Mouse (Mus musculus): ENCODE data around the gene Kcnip1. TPM values are rescaled to one million over a fixed set of nuclear protein-coding genes. Genes with fewer than 3 reads are reported as not detected.

Kcnip1 gene
- total RNA-seq, 2 experiments from 2014 or later = 0.17 to 0.28 TPM

DNA sequence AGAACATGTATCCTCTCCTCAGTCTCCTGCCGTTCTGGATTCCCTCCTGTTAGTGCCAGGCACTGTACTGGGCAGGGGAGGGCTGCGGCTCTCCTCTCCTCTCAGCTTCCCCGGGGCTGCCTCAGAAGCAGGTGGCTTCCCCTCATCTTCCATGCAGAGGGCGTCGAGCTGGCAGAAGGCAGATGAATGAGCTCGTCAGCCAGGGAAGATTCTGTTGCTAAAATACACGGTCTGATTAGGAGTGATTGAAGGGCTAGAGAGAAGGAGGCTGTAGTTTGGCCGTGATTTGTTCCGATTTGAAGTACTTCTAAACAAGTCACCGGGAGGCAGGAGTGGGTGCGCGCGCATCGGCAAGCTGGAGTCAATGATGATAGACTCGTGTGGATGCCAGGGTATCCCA, 236.3 kb downstream of the Kcnip1 start:
- no peak for DNase-seq

DNA sequence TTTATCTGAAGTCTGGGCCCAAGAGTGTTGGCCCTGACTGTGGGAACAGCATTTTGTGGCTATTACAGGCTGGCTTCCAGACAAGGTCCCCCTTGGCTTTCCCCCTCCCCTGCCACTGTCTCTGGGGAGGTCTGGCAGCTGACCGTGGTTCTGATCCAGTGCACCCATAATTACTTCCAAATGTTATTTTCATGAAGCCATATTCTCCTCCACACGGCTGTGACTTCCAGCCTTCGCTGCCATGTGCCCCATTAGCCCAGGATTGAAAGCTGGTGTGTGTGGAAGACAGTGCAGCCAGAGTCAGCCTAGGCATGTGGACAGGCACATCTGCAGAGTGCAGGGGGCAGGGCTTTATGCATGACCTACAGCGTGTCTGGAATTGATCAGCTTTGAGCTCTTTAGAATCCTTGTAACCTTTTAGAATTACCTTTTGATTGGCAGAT, 240.5 kb downstream of the Kcnip1 start:
- peak; percentile 25 to 35 for DNase-seq

DNA sequence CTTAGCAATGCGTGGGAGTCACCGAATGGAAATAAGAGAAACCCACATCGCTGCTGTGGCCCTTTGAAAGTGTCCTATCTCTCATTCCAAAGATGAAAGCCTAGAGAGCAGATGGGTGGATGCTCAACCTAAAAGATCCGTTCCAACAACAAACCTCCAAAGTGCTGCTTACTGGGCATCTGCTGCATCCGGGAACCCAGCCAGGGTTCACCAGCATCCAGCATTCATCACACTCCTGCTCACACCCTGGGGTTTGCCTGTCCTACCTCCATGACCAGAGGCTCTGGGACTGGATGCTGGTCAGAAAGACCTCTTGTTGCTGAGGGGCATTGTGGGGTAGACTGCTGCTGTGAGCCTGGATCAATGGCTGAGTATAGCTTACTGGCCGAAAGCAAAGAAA, 241.4 kb downstream of the Kcnip1 start:
- DNase-seq = no peak

DNA sequence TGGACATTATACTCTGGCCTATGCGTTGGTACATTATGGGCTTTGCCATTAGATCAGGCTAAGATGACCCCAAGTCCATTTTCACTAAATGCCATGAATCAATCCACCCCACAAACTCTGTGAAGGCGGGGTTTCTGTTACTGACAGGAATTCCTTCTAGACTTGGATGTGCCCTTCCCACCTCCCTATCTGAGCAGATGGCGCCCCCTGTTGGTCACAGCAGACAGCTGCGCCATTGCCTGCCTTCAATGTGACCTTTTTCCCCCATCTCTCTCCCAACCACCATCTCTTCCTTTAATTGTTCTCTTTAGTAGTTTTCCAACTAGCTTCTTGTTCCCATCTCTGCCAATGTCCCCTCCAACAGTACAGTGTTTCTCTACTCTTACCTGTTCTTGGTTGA, 243.0 kb downstream of the Kcnip1 start:
- no peak for DNase-seq

DNA sequence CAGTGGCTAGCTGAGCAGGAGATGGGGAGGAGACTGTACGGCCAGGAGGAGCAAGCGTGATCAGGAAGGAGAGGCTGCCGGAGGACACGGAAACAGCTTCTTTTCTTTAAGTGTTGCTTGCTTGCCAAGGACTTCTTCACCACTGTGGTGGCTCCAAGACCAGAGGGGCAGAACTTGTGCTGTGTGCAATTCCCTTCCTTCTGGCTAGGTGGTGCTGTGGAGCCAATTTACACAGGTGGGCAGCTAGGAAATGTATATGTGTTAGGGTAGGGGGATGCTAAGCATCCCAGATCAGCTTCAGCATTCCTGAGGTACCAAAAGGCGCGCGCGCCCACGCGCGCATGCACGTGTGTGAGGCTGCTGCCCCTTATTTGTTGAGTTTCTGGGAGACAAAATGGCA, 243.5 kb downstream of the Kcnip1 start:
- DNase-seq = no peak

DNA sequence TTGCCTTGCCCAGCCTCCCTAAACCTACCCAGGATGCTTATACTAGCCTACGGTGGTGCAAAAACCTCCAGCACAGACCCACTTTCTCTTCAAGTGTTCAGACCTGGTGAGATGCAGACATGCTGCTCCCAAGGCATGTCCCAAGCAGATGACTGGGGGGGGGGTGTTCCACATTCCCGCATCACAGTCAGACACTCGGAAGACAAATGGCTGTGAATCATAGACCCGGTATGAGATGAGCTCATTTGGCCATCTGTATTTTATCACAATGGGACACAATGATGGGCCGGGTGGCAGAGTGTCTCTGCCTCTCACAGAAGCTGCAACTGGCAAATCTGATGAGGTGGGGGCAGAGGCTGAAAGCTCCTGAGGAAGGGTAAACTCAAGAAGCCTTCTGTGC, 244.2 kb downstream of the Kcnip1 start:
- DNase-seq = no peak

DNA sequence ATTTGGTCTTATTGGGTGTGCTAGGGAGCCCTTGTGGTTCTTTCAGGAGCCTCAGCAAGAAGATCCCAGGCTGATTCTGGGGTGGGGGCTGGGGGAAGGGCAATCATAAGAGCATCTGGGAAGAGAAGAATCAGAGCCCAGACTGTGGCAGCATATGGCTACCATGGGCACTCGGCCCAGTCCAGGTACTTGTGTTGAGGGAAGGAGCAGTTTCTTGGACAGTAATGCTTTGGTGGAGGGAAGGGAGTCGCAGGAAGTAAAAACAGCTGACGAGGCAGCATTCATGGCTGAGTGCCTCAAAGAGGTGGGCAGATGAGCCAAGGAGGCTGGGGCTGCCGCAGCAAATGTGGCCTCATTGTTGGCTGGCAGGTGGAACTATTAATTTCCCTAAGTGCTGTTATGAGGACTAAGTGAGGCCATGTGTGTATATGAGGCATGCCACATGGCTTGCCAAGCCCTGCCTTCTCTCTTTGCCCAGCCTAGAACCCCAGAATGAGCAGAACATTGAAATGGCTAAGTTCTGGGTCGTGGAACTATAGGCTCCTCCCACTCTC, 245.5 kb downstream of the Kcnip1 start:
- DNase-seq = no peak

DNA sequence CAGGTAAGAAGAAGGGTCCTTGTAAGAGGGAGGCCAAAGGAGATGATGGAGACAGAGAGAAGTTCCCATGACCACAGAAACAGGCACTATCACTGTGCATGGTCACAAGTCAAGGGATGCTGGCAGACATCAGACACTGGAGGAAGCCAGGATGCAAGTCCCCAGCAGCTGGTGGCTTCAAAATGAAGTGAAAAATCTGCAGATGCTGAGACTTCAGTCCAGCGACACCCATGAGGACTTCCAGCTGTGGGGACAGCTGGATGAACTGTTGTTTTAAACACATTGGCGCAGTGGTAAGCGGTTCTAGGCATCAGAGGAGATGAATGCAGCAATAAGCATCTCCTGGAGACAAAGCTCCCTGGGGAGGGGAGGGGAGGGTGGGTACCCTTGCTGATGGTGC, 246.6 kb downstream of the Kcnip1 start:
- DNase-seq = peak; percentile 49 to 72

DNA sequence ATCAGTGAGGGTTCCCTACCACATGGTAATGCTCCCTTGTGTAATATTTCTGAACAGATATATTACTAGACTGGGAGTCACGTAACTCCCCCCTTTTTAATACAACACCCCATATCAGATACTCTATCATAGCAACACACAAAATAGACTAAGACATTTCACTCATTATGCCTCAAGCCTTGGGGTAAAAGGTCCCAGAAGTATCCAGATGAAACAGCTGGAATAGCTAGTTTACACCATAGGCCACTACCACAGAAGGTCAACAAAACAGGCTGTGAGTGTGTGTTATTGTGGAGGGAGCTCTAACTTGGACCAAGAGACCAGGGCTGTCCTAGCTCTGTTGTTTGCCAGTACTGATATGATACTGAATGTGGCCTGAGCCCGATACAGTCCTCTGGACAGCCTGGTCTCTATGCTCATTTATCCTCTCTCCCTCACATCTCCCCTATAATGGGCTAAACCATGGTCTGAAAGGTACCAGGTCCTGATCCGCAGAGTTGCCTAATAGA, 247.1 kb downstream of the Kcnip1 start:
- DNase-seq = peak; percentile 14 to 35

DNA sequence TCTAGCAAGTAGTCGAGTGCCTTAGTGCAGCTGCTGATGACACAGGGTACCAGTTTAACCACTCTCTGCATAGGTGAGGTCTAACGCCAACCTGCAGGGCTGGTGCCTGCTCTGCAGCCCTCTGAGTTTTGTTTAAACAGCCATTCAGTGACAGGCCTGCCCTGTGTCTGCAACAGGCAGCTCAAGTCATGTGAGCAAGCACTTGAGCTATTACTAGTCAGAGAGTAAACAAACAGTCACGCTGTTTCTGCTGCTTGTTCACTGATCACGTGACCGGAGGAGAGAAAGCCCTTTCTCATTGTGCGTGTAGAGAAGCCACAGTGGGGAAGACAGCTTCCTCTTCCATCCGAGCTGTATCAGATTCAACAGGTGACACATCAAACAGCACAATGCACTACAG, 248.5 kb downstream of the Kcnip1 start:
- DNase-seq = no peak

DNA sequence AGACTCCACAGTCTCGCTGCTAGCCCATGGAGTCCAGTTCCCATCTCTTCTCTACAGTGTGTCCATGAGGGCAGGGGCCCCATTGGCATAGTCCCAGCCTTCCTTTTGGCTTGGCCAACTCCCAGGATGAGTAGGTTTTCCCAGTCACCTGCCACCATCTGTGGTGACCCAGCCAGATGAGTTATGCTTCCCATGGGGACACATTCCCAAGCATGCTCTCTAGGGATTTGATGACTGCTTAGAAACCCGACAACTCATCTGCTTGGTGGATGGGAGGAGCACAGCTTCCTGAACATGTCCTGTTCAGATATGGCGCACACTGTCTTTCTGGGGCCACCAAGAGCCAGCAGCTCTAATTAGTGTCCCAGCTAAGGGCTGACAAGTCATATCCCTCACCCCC, 252.8 kb downstream of the Kcnip1 start:
- DNase-seq = no peak

DNA sequence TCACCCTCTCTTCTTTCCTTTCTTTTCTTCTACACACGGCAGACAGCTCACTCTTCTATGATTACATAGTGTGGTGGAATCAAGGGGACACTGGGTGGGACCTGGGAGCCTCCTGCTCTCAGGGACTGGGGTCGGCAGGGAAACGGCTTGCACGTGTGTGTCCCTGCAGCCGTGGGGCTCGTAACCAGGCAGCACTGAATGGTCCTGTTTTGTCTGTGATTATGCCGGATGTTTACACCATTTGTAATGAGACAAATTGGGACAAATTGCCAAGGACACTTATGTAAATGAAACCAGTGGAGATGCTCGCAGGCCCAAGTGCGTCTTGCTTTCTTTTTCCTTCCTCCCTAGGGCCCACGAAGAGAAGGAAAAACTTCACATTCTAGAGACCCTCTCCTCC, 256.5 kb downstream of the Kcnip1 start:
- peak; percentile 15 to 19 for DNase-seq

DNA sequence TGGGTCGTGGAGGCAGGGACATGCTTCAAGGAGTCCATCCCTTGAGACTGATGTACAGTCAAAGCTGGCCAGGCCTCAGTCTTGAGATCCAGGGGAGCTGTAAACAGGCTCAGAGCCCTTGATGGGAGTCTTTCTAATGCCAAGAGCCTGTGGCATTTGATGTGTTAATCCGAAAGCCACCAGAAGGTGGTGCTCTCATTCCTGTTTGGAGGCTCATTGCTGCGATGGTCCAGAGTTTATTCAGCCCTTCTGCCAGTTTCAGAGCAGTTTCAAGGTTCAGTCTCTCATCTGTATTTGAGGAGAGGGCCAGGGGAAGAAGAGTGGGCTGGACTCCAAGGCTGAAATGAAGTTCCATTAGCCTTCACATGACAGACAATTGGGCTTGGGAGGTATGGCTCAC, 259.7 kb downstream of the Kcnip1 start:
- peak; percentile 33 to 83 for DNase-seq

DNA sequence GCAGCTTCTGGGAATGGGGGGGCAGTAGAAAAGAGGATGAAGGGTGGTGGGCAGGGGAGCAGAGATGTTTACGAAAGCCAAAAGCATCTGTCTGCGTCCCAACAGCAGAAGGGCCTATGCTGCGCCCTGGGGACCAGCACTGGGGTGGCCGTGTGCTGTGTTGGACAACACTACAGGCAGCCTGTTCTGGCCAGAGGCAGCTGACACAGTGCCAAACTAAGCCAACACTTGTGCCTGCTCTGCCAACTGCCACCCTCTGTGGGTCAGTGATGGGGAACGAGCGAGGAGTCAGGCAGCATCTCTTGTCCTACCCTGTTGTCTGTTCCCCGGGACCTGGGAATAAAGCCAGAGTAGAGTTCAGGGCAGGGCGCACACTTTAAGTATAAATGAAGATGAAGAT, 260.6 kb downstream of the Kcnip1 start:
- no peak for DNase-seq

DNA sequence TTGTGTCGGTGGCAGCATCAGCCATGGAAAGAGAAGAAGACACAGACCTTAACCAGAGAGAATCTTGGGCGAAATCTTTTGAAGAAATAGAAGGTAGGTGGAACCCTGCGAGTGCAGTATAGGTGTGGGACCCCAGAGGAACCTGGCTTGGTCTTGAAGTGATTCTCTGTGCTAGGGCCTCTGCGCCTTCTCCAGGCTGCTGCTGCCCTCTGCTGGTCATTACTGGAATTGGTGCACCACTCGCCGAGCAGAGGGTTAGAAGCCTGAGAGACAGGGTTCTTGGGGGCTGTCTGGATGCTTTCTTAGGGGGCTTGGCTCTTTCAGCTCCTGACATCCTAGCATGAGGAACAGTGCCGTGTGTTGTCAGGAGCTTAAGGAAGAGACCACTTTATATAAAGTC, 271.7 kb downstream of the Kcnip1 start:
- DNase-seq = peak; percentile 33 to 72

DNA sequence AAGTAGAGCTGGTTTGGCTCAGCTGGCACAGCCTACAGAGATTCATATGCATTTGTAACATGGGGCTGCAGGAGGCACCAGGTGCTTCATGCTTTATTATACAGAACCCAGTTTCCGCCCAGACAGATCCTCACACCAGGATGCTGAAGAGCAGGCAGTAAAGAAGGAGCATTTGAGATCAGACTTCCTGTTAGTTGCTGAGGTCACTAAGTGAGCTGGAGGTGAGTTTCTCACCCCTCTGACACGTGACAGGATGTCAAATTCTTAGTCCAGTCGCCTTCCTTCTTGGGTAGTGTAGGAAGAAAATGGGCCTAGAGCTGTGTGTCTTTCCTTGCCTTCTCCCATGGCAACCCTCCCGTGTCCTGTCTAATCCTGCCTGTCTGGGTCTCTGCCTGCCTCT, 286.2 kb downstream of the Kcnip1 start:
- DNase-seq = no peak

DNA sequence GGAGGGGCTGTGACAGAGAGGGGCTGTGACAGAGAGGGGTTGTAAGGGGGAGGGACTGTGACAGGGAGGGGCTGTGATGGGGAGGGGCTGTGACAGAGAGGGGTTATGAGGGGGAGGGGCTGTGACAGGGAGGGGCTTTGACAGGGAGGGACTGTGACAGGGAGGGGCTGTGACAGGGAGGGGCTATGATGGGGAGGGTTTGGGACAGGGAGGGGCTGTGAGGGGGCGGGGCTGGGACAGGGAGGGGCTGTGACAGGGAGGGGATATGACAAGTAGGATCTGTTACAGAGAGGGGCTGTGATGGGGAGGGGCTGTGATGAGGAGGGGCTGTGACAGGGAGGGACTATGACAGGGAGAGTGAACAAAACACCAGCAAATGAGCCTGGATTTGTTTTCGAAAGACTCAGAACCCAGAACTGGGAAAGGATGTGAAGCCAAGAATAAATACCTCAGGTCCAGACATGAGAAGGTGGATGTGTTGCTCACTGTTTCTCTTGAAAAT, 290.9 kb downstream of the Kcnip1 start:
- no peak for DNase-seq

DNA sequence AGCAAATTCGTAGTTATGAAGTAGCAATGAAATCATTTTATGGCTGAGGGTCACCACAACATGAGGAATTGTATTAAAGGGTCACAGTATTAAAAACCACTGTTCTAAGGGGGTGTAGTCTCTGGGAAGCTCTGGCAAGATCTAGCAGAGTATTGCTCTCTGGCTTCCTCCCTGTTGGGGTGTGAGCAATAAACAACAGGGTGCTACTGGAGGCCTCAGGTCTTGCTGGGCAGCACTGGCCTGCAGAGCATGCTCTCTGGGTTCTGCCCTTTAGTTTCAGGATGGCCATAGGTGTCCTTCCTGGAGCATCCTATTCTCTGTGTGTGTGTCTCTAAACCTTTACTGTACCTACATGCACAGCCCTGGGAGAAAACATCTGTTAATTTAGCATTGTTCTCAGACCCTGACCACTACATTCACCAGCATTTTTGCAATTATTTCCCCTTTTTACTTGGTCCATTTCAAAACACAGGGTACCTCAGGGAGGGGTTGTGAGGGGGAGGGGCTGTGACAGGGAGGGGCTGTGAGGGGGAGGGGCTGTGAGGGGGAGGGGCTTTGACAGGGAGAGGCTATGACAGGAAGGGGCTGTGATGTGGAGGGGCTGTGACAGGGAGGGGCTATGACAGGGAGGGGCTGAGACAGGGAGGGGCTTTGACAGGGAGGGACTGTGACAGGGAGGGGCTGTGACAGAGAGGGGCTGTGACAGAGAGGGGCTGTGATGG, 291.6 kb downstream of the Kcnip1 start:
- DNase-seq = no peak

DNA sequence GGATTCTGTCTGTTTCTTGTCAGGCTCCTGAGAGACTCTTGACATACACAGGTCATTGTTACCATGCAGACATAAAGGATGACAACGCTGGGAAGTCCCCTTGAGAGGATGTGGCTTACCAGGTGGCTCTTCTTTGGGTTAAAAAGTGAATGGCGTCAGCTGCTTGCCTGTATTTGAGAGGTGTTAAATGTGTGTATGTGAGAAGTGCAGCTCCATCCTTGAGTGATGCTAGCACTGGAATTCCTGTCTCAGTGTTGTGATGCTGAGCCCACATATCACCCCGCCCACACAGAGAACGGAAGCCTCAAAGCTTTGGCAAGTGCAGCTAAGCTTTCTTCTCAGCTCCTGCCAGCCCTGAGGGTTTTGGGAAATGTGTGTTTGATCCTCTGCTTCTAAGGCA, 292.2 kb downstream of the Kcnip1 start:
- no peak for DNase-seq

DNA sequence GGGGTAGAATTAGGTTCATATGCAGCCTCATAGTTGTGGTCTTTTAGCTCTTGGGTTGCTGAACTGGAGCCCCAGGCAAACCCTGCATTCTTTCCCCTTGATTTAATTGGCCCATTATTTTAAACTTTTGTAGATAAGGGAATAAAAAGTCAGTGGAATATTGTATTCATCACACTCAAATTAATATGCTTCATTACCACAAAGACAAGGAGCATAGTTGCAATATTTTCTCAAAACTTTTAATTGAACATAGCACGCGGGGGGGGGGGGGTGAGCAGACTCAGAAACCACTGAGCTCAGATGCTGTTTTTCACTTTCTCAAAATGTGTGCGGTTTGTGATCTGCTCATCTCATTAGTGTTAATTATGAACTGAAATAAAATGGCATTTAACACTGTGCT, 302.8 kb downstream of the Kcnip1 start:
- DNase-seq = no peak

DNA sequence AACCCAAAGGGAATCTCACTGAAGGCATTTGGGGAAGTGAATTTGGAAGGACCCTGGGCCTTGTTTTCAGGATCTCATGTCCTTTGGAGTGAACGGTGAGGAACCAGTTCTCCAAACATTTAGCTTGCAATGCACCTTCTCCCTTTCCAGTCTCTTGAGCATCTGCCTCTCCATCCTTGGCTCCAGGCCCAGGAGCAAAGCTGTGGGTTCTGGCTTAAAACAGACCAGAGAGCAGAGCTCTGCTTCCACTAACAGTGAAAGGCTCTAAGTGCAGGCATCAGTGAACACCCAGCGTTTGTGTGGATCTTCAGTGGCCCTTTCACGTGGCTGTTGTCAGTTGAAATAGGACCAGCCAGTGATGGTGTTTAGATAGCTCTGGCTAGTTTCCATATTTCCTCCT, 307.0 kb downstream of the Kcnip1 start:
- DNase-seq = no peak

DNA sequence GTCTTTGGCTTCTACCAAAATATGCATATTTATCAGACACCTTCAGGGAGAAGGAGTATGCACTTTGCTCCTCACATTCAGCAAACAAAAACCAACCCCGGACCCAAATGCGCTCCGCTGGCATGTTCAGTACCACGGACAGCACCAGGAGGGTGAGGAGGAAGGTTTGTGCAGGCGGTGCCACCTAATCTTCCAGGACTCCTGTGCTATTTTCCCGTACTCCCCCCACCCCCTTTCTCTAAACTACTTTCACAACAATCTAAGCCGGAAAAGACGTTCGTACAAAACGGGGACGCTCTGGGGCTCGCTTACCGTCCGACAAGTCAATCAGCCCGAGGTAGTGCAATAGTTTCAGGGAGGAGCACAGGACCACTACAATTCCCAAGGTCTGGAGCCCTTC, 312.8 kb downstream of the Kcnip1 start:
- DNase-seq = peak in 1 of 2 experiments; percentile 48

DNA sequence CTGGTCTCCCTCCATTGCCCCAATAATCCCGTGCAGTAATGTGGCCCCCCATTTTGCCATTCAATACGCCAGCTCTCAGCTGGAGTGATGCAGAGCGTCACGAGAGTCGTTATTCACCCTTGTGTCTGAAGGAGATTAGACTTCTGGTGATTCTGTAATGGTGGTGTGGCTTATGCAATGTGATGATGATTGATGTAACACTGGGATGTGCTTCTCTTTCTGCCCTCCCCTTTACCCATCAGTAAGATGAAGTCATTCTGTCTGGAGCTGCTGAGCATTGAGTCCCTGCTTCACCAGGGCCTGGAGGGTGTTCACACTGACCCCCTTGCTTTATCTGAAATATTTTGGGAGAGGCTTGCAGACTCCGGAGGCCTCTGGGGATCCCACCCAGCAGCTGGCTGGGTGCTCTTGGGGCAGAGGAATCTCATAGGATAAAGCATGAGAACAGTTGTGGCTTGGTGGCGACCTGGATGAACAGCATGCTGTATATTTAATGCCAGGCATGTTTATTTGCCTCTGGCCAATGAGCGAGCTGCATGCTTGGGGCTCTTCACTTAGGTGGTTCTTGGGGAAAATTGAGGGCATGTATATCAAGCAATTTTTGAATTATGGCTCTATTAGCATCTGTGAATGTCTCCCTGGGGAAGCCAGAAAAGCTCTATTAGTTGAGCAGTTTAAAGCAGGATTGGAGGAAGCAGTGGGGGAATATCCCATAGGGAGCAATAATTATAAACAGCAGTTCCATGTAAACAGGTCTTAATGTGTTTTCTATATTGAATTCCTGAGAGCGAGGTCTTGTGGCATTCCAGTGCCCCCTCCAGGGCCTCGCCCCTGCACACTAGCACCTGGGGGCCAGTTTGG, 322.6 kb downstream of the Kcnip1 start:
- no peak for DNase-seq

Measured in heart, adult 18-20 months (tissue).